Mouse (Mus musculus): Measurements from ENCODE around the gene Abcg1. TPM values are rescaled to one million over a fixed set of nuclear protein-coding genes. Genes with fewer than 3 reads are reported as not detected.

Abcg1 gene
- total and polyA plus RNA-seq, 2 experiments = 3.4 to 5.0 TPM

GRCm38 (mm10) chr17:31057891-31058744 lies 643 bp downstream of the Abcg1 start:
- DNase-seq (ENCODE audit: extremely low read depth, low read depth, low spot score) = no peak
- peak overlapping the region; percentile 71 for H3K9ac ChIP-seq (ENCODE audit: low read depth, low read length)
- H3K27ac ChIP-seq (replicated peaks; ENCODE audit: insufficient read depth, low read depth, low read length) = peak overlapping the region; percentile 79
- H3K4me1 ChIP-seq (ENCODE audit: control insufficient read depth, insufficient read depth, low read length) = peaks cover 3% of the 10 kb centered on the region; the same call in 1 of the 2 replicates
- 5% methylated on average over 31 of the region's 31 CpGs for WGBS
- TF ChIP-seq POLR2A (IDR thresholded peaks at IDR 0.05; ENCODE audit: extremely low read depth, insufficient read depth, low read length) (no peak), CTCF (IDR thresholded peaks at IDR 0.05; ENCODE audit: low read depth, low read length) (no peak)
- H3K79me2 ChIP-seq (ENCODE audit: control insufficient read depth, insufficient read depth, low read length) = no peaks in the 10 kb centered on the region
- no peaks in the 10 kb centered on the region for H3K36me3 ChIP-seq (ENCODE audit: control insufficient read depth, insufficient read depth, low read length)
- H3K4me3 ChIP-seq (ENCODE audit: insufficient read depth, low read depth, low read length) = peak overlapping the region; percentile 81
- peaks cover 3% of the 10 kb centered on the region; the same call in 1 of the 2 replicates for H3K27me3 ChIP-seq (ENCODE audit: control insufficient read depth, insufficient read depth, low read length)

- Histone ChIP-seq H3K36me3 (ENCODE audit: control insufficient read depth, insufficient read depth, low read length) (no peaks in the 10 kb centered on the region), H3K4me3 (ENCODE audit: insufficient read depth, low read depth, low read length) (peak overlapping the region; percentile 81), H3K27me3 (ENCODE audit: control insufficient read depth, insufficient read depth, low read length) (peaks cover 3% of the 10 kb centered on the region; the same call in 1 of the 2 replicates), H3K79me2 (ENCODE audit: control insufficient read depth, insufficient read depth, low read length) (no peaks in the 10 kb centered on the region), H3K27ac (replicated peaks; ENCODE audit: insufficient read depth, low read depth, low read length) (peak overlapping the region; percentile 79), H3K4me1 (ENCODE audit: control insufficient read depth, insufficient read depth, low read length) (peaks cover 3% of the 10 kb centered on the region; the same call in 1 of the 2 replicates), H3K9ac (ENCODE audit: low read depth, low read length) (peak overlapping the region; percentile 71; the same call in 1 of the 2 replicates)
- 3% methylated on average over 13 of the region's 13 CpGs for WGBS
- TF ChIP-seq CTCF (IDR thresholded peaks at IDR 0.05; ENCODE audit: low read depth, low read length) (no peak), POLR2A (IDR thresholded peaks at IDR 0.05; ENCODE audit: extremely low read depth, insufficient read depth, low read length) (no peak)
- peak; percentile 50 for DNase-seq (ENCODE audit: extremely low read depth, low read depth, low spot score)
Observed at GRCm38 (mm10) chr17:31058745-31059085, 1.2 kb downstream of the Abcg1 start.

- TF ChIP-seq CTCF (IDR thresholded peaks at IDR 0.05; ENCODE audit: low read depth, low read length) (no peak), POLR2A (IDR thresholded peaks at IDR 0.05; ENCODE audit: extremely low read depth, insufficient read depth, low read length) (no peak)
- DNase-seq (ENCODE audit: extremely low read depth, low read depth, low spot score) = no peak
- Histone ChIP-seq H3K9ac (ENCODE audit: low read depth, low read length) (no peak overlapping the region), H3K4me1 (ENCODE audit: control insufficient read depth, insufficient read depth, low read length) (peaks cover 3% of the 10 kb centered on the region; the same call in 1 of the 2 replicates), H3K27me3 (ENCODE audit: control insufficient read depth, insufficient read depth, low read length) (peaks cover 3% of the 10 kb centered on the region; the same call in 1 of the 2 replicates), H3K79me2 (ENCODE audit: control insufficient read depth, insufficient read depth, low read length) (no peaks in the 10 kb centered on the region), H3K4me3 (ENCODE audit: insufficient read depth, low read depth, low read length) (no peak overlapping the region), H3K27ac (replicated peaks; ENCODE audit: insufficient read depth, low read depth, low read length) (peak overlapping the region; percentile 47), H3K36me3 (ENCODE audit: control insufficient read depth, insufficient read depth, low read length) (no peaks in the 10 kb centered on the region)
- 76% methylated on average over 4 of the region's 4 CpGs for WGBS
Observed at GRCm38 (mm10) chr17:31060196-31060587, 2.7 kb downstream of the Abcg1 start.

GRCm38 (mm10) chr17:31060588-31061345 lies 3.3 kb downstream of the Abcg1 start:
- peaks cover 3% of the 10 kb centered on the region; the same call in 1 of the 2 replicates for H3K27me3 ChIP-seq (ENCODE audit: control insufficient read depth, insufficient read depth, low read length)
- H3K9ac ChIP-seq (ENCODE audit: low read depth, low read length) = no peak overlapping the region
- H3K4me3 ChIP-seq (ENCODE audit: insufficient read depth, low read depth, low read length) = no peak overlapping the region

GRCm38 (mm10) chr17:31061346-31062095 lies 4.0 kb downstream of the Abcg1 start:
- WGBS = 66% methylated on average over 3 of the region's 3 CpGs
- Histone ChIP-seq H3K36me3 (ENCODE audit: control insufficient read depth, insufficient read depth, low read length) (no peaks in the 10 kb centered on the region), H3K4me1 (ENCODE audit: control insufficient read depth, insufficient read depth, low read length) (peaks cover 8% of the 10 kb centered on the region; the same call in 1 of the 2 replicates), H3K4me3 (ENCODE audit: insufficient read depth, low read depth, low read length) (no peak overlapping the region), H3K27ac (replicated peaks; ENCODE audit: insufficient read depth, low read depth, low read length) (peak overlapping the region; percentile 47), H3K79me2 (ENCODE audit: control insufficient read depth, insufficient read depth, low read length) (no peaks in the 10 kb centered on the region), H3K9ac (ENCODE audit: low read depth, low read length) (no peak overlapping the region), H3K27me3 (ENCODE audit: control insufficient read depth, insufficient read depth, low read length) (peaks cover 3% of the 10 kb centered on the region; the same call in 1 of the 2 replicates)
- no peak for DNase-seq (ENCODE audit: extremely low read depth, low read depth, low spot score)
- TF ChIP-seq CTCF (IDR thresholded peaks at IDR 0.05; ENCODE audit: low read depth, low read length) = no peak
- no peak for TF ChIP-seq POLR2A (IDR thresholded peaks at IDR 0.05; ENCODE audit: extremely low read depth, insufficient read depth, low read length)

More at GRCm38 (mm10) chr17:31060588-31061345, 3.3 kb downstream of the Abcg1 start:
- Histone ChIP-seq H3K36me3 (ENCODE audit: control insufficient read depth, insufficient read depth, low read length) (no peaks in the 10 kb centered on the region), H3K27ac (replicated peaks; ENCODE audit: insufficient read depth, low read depth, low read length) (peak overlapping the region; percentile 47), H3K79me2 (ENCODE audit: control insufficient read depth, insufficient read depth, low read length) (no peaks in the 10 kb centered on the region), H3K4me1 (ENCODE audit: control insufficient read depth, insufficient read depth, low read length) (peaks cover 3% of the 10 kb centered on the region; the same call in 1 of the 2 replicates)
- DNase-seq (ENCODE audit: extremely low read depth, low read depth, low spot score) = no peak
- TF ChIP-seq CTCF (IDR thresholded peaks at IDR 0.05; ENCODE audit: low read depth, low read length) = no peak
- no peak for TF ChIP-seq POLR2A (IDR thresholded peaks at IDR 0.05; ENCODE audit: extremely low read depth, insufficient read depth, low read length)
- 71% methylated on average over 13 of the region's 13 CpGs for WGBS
